Mouse (Mus musculus) cerebellum, adult 8-10 months (tissue): ENCODE measurements around the gene Zdhhc18.
A peak's percentile ranks its signal among the peaks of the same experiment; 100 is the strongest.

Experiments used
- DNase-seq: peaks from one replicate; pipeline ENCODE4 v3.0.0; 2022

The Zdhhc18 gene

GRCm38 (mm10) chr4:133628517-133628916 lies 21.4 kb downstream of the Zdhhc18 start:
- DNase-seq, result no peak

GRCm38 (mm10) chr4:133627039-133627438 lies 22.9 kb downstream of the Zdhhc18 start:
- DNase-seq, result peak; percentile 79

GRCm38 (mm10) chr4:133626621-133627020 lies 23.3 kb downstream of the Zdhhc18 start:
- no peak for DNase-seq

- no peak for DNase-seq
These were observed 23.7 kb downstream of the Zdhhc18 start for GRCm38 (mm10) chr4:133626221-133626620.

GRCm38 (mm10) chr4:133625621-133626071 lies 24.3 kb downstream of the Zdhhc18 start:
- DNase-seq, result peak; percentile 42

- DNase-seq, result no peak
These were observed 25.1 kb downstream of the Zdhhc18 start for GRCm38 (mm10) chr4:133624830-133625229.

- DNase-seq, result no peak
These were observed 27.7 kb downstream of the Zdhhc18 start for GRCm38 (mm10) chr4:133622161-133622695.

GRCm38 (mm10) chr4:133620668-133621067 lies 29.3 kb downstream of the Zdhhc18 start:
- DNase-seq, result no peak

GRCm38 (mm10) chr4:133619473-133620136 lies 30.3 kb downstream of the Zdhhc18 start:
- no peak for DNase-seq

GRCm38 (mm10) chr4:133617936-133618335 lies 32.0 kb downstream of the Zdhhc18 start:
- no peak for DNase-seq

- no peak for DNase-seq
These were observed 34.5 kb downstream of the Zdhhc18 start for GRCm38 (mm10) chr4:133615416-133615815.

- DNase-seq, result no peak
These were observed 35.6 kb downstream of the Zdhhc18 start for GRCm38 (mm10) chr4:133614274-133614761.

GRCm38 (mm10) chr4:133613867-133614266 lies 36.1 kb downstream of the Zdhhc18 start:
- no peak for DNase-seq

GRCm38 (mm10) chr4:133613026-133613425 lies 36.9 kb downstream of the Zdhhc18 start:
- DNase-seq, result no peak

- no peak for DNase-seq
These were observed 37.5 kb downstream of the Zdhhc18 start for GRCm38 (mm10) chr4:133612416-133612815.

GRCm38 (mm10) chr4:133611815-133612214 lies 38.1 kb downstream of the Zdhhc18 start:
- DNase-seq, result no peak

GRCm38 (mm10) chr4:133609719-133610118 lies 40.2 kb downstream of the Zdhhc18 start:
- DNase-seq, result peak; percentile 70

GRCm38 (mm10) chr4:133607284-133607683 lies 42.7 kb downstream of the Zdhhc18 start:
- no peak for DNase-seq

- DNase-seq, result no peak
These were observed 44.6 kb downstream of the Zdhhc18 start for GRCm38 (mm10) chr4:133605330-133605729.

GRCm38 (mm10) chr4:133604856-133605255 lies 45.1 kb downstream of the Zdhhc18 start:
- no peak for DNase-seq

- no peak for DNase-seq
These were observed 45.8 kb downstream of the Zdhhc18 start for GRCm38 (mm10) chr4:133604175-133604574.

GRCm38 (mm10) chr4:133603056-133603455 lies 46.9 kb downstream of the Zdhhc18 start:
- DNase-seq, result no peak

- peak; percentile 45 for DNase-seq
These were observed 48.2 kb downstream of the Zdhhc18 start, which contains the start of gene Sfn for GRCm38 (mm10) chr4:133601721-133602218. Gene Sfn (minus strand): TSS chr4:133602168.

- DNase-seq, result no peak
These were observed 49.6 kb downstream of the Zdhhc18 start for GRCm38 (mm10) chr4:133600306-133600705.
